Mouse (Mus musculus) MEL (cell line): ENCODE measurements around the gene Cfap206.

Experiments used
- GABPA ChIP-seq: IDR thresholded peaks from 2 replicates; pipeline ENCODE4 v1.6.1; 2012; ENCODE audit warnings: low read depth, mild to moderate bottlenecking, inconsistent platforms, low read length, improper control_type of control experiment, moderate library complexity
- JUND ChIP-seq: IDR thresholded peaks from 2 replicates; pipeline ENCODE4 v1.6.1; 2011; ENCODE audit warnings: low read depth, mild to moderate bottlenecking, improper control_type of control experiment, low read length
- POLR2A ChIP-seq, 2 experiments: IDR thresholded peaks; 2 replicates each; pipeline ENCODE4 v1.6.1; 2011 to 2012; ENCODE audit warnings: low read length in 2 of 2, mild to moderate bottlenecking in 2 of 2, control low read depth in 1 of 2, improper control_type of control experiment in 1 of 2, low read depth in 1 of 2, moderate library complexity in 1 of 2; ENCODE audit not compliant: control insufficient read depth in 1 of 2, insufficient read depth in 1 of 2, poor library complexity in 1 of 2
- ZC3H11A ChIP-seq: IDR thresholded peaks from 2 replicates; pipeline ENCODE4 v1.6.1; 2012; ENCODE audit warnings: low read depth, mild to moderate bottlenecking, inconsistent platforms, low read length, improper control_type of control experiment

GRCm38 (mm10) chr4:34707248-34707647, 22.8 kb downstream of the Cfap206 start:
- no peak for TF ChIP-seq JUND
- no peak for TF ChIP-seq ZC3H11A
- no peak for TF ChIP-seq POLR2A (IDR thresholded peaks at IDR 0.05; ENCODE audit: control insufficient read depth in 1 of 2, insufficient read depth in 1 of 2, low read depth in 1 of 2, low read length in 2 of 2, poor library complexity in 1 of 2)
- TF ChIP-seq GABPA: no peak
